Mouse (Mus musculus) adrenal gland, postnatal 25 days (tissue): ENCODE measurements at regions not wholly inside any gene's neighbourhood (a gene's known extent, or its start where the extent isn't known, plus 50 kb on each side); places are given as distances from the start of the nearest gene placed in this dataset.

Experiments used
- DNase-seq: peaks from one replicate; pipeline ENCODE4 v3.0.0; 2021; ENCODE audit warnings: mixed read lengths

GRCm38 (mm10) chr16:85966892-85967444, 65.3 kb upstream of the Adamts5 start:
- DNase-seq, result no peak

GRCm38 (mm10) chr16:85966251-85966650, 64.6 kb upstream of the Adamts5 start:
- DNase-seq, result no peak

GRCm38 (mm10) chr16:85964352-85965210, 63.0 kb upstream of the Adamts5 start:
- no peak for DNase-seq

- no peak for DNase-seq
Observed at GRCm38 (mm10) chr16:85956006-85956562, 54.5 kb upstream of the Adamts5 start.

DNA sequence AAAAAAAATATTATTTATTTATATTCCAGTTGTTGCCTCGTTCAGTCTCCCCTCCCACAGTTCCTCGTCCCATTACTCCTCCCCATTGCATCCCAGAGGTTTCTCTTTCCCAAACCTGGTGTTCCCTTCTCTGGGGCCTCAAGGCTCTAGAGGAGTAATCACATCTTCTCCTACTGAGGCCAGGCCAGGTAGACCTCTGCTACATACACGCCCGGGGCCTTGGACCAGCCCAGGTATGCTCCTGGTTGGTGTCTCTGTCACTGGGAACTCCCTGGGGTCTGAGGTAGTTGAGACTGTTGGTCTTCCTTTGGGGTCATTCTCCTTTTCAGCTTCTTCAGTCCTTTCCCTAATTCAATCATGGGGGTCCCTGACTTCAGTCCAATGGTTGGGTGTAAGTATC, 50.0 kb upstream of the Adamts5 start:
- no peak for DNase-seq
